Mouse (Mus musculus): Measurements from ENCODE around the gene Sall4.
A peak's percentile ranks its signal among the peaks of the same experiment; 100 is the strongest.
"Not testable (repeated sequence)": the region's sequence is repeated elsewhere in the genome, so short reads cannot be mapped to it uniquely, and the experiment has no call there.

The Sall4 gene

GRCm38 (mm10) chr2:168767582-168767981 lies at the start of gene Sall4:
Gene Sall4, minus strand, starts transcription at chr2:168767943.
- no peak for DNase-seq

- no peak for DNase-seq
Observed at GRCm38 (mm10) chr2:168813243-168813642, 45.5 kb upstream of the Sall4 start.

- no peak for DNase-seq
Observed at GRCm38 (mm10) chr2:168809895-168810294, 42.2 kb upstream of the Sall4 start.

- DNase-seq, result no peak
Observed at GRCm38 (mm10) chr2:168807681-168808080, 39.9 kb upstream of the Sall4 start.

GRCm38 (mm10) chr2:168803849-168804248 lies 36.1 kb upstream of the Sall4 start:
- DNase-seq, result no peak

- DNase-seq, result peak; percentile 11
Observed at GRCm38 (mm10) chr2:168799326-168799725, 31.6 kb upstream of the Sall4 start.

GRCm38 (mm10) chr2:168798921-168799320 lies 31.2 kb upstream of the Sall4 start:
- no peak for DNase-seq

- DNase-seq, result no peak
Observed at GRCm38 (mm10) chr2:168791115-168791802, 23.5 kb upstream of the Sall4 start.

- no peak for DNase-seq
Observed at GRCm38 (mm10) chr2:168786174-168786573, 18.4 kb upstream of the Sall4 start.

GRCm38 (mm10) chr2:168780596-168780995 lies 12.9 kb upstream of the Sall4 start:
- no peak for DNase-seq

GRCm38 (mm10) chr2:168780024-168780423 lies 12.3 kb upstream of the Sall4 start:
- DNase-seq, result no peak

GRCm38 (mm10) chr2:168777481-168777880 lies 9.7 kb upstream of the Sall4 start:
- no peak for DNase-seq

GRCm38 (mm10) chr2:168776238-168776637 lies 8.5 kb upstream of the Sall4 start:
- no peak for DNase-seq

- DNase-seq, result no peak
Observed at GRCm38 (mm10) chr2:168769259-168769658, 1.5 kb upstream of the Sall4 start.

- no peak for DNase-seq
Observed at GRCm38 (mm10) chr2:168766538-168767361, 993 bp downstream of the Sall4 start.

GRCm38 (mm10) chr2:168765696-168766537 lies 1.8 kb downstream of the Sall4 start:
- DNase-seq, result no peak

- peak; percentile 52 for DNase-seq
Observed at GRCm38 (mm10) chr2:168765065-168765681, 2.6 kb downstream of the Sall4 start.

GRCm38 (mm10) chr2:168764460-168764867 lies 3.3 kb downstream of the Sall4 start:
- DNase-seq, result no peak

GRCm38 (mm10) chr2:168763785-168764184 lies 4.0 kb downstream of the Sall4 start:
- no peak for DNase-seq

- DNase-seq, result no peak
Observed at GRCm38 (mm10) chr2:168762411-168762815, 5.3 kb downstream of the Sall4 start.

GRCm38 (mm10) chr2:168761954-168762353 lies 5.8 kb downstream of the Sall4 start:
- DNase-seq, result no peak

GRCm38 (mm10) chr2:168761141-168761540 lies 6.6 kb downstream of the Sall4 start:
- DNase-seq, result no peak

- DNase-seq, result not testable (repeated sequence)
Observed at GRCm38 (mm10) chr2:168744406-168744805, 23.3 kb downstream of the Sall4 start.

All from kidney, adult 9 months (tissue).